Mouse (Mus musculus): ENCODE measurements around the gene Zwilch. TPM values are rescaled to one million over a fixed set of nuclear protein-coding genes. Genes with fewer than 3 reads are reported as not detected.
"Not testable (repeated sequence)": the region's sequence is repeated elsewhere in the genome, so short reads cannot be mapped to it uniquely, and the experiment has no call there.

Gene Zwilch
- polyA plus RNA-seq, 1 experiment = 7.1 TPM

DNA sequence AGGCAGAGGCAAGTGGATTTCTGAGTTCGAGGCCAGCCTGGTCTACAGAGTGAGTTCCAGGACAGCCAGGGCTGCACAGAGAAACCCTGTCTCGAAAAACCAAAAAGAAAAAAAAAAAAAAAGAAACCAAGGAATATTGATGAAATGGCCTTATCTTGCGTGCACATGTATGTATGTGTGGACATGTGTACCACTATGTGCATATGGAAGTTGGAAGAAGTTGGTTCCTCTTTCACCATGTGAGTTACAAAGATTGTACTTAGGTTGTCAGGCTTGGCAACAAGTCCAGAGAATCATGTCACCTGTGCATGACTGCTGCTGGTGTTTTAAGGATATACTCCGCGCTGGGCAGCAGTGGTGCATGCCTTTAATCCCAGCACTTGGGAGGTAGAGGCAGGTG is 10.4 kb upstream of the Zwilch start:
- not testable (repeated sequence) for DNase-seq (ENCODE audit: extremely low spot score in 1 of 2, low spot score in 1 of 2)

DNA sequence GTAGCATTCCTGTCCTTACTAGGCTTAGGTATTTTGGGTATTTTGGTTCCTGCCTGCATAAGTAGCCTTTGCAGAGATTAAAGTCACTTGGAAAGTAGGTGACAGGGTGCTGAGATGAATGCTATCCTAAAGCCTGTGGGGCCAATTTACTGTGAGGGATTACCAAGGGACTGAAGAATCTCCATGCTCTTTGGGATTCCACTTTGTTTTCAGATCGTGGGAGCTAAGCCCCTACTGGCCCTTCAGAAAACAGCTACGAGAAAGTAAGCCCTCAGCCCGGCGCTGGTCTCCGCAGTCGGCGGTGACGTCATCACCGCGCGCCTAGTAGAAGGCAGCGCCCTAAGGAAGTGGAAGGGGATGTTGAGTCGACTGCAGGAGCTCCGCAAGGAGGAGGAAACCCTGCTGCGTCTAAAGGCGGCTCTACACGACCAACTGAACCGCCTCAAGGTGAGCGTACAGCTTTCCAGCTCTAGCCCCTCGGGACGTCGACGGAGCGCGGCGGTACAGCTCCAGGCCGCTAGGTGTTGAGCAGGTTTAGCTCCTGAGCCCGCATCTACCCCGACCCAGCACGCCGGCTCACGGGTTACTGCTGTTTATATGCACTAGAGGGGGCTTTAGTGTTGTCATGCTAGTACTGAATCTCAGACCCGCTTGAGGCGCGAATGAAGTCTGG is 6.2 kb upstream of the Zwilch start, which contains the start of gene Snapc5:
Gene Snapc5, plus strand, starts transcription at position 301 of the 673 bp plus-strand sequence.
- peak; percentile 84 to 92 for DNase-seq (ENCODE audit: extremely low spot score in 1 of 2, low spot score in 1 of 2)

DNA sequence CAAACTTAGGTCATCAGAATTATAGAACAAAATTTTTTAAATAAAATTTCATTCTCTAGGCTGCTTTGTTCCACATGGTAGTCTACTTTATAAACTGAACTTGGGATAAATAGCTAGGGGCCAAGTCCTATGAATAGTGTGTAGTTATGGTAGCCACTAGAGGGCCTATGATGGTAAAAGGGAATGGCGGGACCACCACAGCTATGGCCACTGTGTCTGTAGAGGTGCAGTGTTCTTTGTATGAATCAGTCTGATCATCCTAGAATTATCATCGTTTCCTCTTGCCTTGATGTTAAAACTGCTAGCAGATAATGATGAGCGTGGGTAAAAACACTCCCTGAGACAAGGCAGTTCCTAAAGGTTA is 5.7 kb upstream of the Zwilch start:
- DNase-seq (ENCODE audit: extremely low spot score in 1 of 2, low spot score in 1 of 2) = no peak

DNA sequence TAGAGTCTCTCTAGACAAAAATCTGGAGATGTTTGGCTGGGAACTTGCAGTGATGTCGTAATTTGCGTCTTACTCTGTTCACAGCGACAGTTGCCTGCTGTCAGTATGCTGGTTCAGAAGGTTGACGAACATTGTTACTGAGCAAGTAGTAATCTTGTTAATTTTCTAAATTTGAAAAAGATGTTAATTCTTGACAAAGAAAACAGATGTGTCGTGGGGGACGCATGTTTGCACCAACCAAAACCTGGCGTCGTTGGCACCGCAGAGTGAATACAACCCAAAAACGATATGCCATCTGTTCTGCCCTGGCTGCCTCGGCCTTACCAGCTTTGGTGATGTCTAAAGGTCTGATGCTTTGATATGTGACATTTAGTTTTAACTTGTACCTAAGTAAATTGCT is 2.5 kb upstream of the Zwilch start:
- DNase-seq (ENCODE audit: extremely low spot score in 1 of 2, low spot score in 1 of 2) = peak in 1 of 2 experiments; percentile 24

DNA sequence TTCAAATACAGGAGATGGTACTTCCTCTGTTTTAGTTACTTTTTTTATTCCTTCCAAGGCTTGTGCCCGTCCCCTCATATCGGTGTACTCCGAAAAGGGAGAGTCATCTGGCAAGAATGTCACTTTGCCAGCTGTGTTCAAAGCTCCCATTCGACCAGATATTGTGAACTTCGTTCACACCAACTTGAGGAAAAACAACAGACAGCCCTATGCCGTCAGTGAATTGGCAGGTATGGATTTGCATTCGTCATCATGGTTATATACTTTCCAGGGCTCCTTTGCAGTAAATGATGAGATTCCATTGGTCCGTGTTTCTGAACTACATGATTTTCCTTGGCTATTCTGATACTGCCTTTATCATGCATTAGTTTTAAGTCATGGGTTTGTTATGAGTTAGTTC is 1.9 kb upstream of the Zwilch start:
- no peak for DNase-seq (ENCODE audit: extremely low spot score in 1 of 2, low spot score in 1 of 2)

DNA sequence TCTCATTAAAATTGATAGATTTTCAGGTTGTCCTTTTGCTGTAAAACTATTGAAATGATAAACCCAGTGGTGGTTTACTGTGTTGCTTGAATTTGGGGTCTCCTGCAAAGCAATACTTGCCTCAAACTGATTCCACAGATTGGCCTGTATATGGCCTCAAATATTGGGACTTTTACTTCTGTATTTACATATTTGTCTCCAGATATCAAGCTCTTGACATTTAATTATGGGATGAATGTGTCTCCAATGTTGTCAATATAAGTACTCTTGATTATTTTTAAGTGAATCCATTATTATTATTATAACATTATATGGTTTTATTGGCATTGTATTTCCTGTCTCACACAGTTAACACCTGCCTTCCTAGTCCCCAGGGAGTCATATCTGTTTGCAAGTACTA is 1.4 kb upstream of the Zwilch start:
- DNase-seq (ENCODE audit: extremely low spot score in 1 of 2, low spot score in 1 of 2) = no peak

DNA sequence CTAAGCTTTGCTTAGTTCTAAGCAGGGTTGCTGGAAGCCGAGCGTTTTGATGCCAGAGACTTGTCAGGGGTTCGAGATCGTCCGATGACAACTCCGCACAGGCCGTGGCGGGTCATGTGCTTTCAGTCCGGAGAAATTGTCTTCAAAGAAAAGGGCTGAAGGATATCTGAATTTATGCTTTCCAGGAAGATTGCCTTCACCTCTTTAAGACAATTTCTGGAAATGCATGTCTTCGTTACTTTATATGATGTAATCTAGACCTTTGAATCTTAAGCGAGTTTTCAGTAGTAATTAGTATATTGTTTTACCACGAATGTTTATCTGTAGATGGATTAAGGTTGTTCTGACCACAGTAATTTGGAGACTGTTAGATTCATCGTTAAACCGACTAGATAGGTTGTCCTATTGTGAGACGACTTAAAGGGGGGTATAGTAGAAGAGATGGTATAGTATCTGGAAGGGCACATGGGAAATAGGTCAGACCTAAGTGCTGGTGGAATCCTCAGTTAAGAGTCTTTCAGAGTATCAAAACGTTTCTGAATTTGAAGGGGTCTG is 839 bp upstream of the Zwilch start:
- no peak for DNase-seq (ENCODE audit: extremely low spot score in 1 of 2, low spot score in 1 of 2)

DNA sequence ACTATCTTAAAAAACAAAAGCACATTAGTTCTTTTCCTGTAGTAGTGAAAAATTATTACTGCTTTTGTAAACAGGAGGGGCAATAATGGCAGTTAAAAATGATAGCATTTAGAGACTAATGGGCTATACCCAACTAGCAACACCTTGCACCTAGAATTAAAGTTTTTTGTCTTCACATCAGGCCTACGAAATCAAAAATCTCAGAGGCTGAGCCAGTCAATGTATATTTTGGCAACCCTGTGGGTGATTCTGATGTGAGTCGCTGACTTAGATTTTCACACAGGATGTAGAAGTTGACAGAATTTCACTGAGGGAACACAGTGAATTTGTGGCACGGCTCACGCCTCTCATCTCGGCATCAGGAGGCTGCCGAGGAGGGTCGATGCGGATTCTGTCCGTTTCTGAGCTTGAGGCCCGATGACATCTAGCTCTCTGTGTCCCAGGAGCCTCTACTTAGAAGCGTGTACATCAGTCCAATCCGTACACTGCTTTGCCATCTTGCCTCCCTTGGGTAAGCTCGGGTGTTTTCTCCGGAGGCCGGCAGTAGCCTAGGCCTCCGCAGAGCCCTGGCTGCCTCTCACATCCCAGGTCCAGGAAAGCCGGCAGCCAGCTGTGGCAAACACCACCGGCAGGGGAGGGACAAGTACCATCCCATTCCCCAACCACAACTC is 624 bp downstream of the Zwilch start:
- no peak for DNase-seq (ENCODE audit: extremely low spot score in 1 of 2, low spot score in 1 of 2)

DNA sequence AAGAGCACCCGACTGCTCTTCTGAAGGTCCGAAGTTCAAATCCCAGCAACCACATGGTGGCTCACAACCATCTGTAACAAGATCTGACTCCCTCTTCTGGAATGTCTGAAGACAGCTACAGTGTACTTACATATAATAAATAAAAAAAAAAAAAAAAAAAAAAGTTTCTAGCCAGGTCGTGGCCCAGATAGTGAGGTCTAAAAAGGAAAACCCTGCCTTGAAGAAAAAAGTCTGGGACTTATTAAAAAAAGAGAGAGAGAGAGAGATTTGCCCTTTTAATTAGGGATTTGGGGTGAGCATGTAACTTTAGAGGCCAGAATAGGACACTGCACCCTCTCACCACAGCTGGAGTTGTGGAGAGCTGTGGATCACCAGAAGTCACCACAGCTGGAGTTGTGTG is 2.9 kb downstream of the Zwilch start:
- not testable (repeated sequence) for DNase-seq (ENCODE audit: extremely low spot score in 1 of 2, low spot score in 1 of 2)

DNA sequence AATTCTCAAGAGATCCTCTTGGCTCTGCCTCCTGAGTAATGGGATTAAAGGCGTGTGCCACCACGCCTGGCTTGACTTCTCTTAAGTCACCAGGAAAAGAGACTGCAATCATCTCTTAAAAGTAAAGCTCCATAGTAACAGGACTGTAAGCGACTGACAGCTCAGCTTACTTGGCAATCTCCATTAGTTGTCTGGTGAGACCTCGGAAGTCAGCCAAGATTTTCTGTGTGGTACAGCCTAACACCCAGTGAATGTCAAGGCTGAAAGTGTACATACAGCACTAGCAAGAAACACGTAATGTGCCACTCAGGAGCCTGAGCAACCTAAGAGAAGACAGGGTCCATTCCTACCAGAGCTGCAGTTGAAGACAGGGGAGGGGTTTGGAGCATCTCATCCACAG is 12.4 kb downstream of the Zwilch start:
- no peak for DNase-seq (ENCODE audit: extremely low spot score in 1 of 2, low spot score in 1 of 2)

DNA sequence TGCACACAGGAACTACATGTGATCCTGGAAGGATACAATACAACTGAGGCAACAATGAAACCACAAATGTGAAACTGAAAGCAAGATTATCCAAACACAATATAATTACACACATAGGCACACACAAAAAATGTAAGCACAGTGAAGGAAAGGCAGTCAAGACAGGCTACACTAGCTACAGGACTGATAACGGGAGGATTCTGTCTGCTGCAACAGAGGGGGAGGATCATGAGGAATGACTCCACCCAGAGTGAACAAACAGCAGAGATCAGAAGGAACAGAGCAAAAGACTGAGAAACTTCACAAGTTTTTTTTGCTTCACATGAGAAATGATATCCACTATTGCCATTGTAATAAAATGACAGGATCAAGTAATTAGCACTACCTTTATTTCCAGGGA is 16.3 kb downstream of the Zwilch start:
- DNase-seq (ENCODE audit: extremely low spot score in 1 of 2, low spot score in 1 of 2) = no peak

DNA sequence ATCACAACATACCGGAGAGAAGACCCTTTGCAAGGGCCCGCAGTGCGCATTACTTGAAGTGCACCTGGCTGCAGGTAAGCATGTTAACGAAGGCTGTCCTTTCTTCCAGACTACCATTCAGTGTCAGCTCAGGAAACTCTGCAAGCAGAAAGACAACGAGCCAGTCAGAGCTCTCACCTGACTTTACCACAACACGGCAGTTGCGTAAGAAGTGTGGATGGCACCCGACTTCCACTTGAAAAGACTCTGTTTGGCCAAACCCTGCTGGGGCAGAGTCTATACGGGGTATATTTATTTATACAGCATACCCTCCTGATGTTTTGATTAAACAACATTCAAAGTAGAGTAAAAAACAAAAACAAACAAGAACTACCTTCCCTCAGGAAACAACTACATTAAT is 33.0 kb downstream of the Zwilch start:
- DNase-seq (ENCODE audit: extremely low spot score in 1 of 2, low spot score in 1 of 2) = no peak

DNA sequence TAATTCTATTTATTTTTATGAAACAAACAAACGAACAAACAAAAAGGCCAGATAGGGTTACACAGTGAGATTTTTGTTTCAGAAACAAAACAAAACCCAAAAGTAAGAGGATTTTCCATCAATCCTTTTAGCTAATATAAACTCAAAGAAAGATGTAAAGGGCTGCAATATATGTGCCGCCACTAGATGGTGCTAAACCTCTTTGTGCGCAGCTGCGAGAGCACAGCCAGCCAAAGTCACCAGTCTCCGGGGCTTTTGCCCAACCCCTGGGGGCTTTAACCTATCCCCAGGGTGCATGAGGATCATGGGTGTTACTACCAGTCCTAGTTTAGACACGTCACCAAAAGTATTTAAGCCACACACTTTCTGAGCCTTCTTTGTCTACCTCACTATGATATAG is 34.0 kb downstream of the Zwilch start:
- DNase-seq (ENCODE audit: extremely low spot score in 1 of 2, low spot score in 1 of 2) = peak; percentile 5 to 79

DNA sequence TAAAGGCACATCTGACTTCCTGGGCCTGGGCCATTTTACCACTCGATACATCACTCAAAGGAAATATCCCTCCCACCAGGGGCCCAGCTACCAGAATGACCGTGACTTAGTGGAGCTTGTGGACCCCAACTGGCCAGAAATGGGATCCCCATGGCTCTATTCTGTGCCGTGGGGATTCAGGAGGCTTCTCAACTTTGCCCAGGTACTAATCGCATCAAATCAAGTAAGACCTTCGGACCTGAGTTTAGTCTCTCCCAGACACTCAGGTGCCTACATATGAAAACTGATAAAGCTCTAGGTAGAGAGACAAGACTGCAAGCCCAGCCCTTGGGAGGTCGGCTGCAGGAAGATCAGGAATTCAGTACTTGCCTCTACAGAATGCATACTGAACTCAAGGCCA is 41.3 kb downstream of the Zwilch start:
- no peak for DNase-seq (ENCODE audit: extremely low spot score in 1 of 2, low spot score in 1 of 2)

DNA sequence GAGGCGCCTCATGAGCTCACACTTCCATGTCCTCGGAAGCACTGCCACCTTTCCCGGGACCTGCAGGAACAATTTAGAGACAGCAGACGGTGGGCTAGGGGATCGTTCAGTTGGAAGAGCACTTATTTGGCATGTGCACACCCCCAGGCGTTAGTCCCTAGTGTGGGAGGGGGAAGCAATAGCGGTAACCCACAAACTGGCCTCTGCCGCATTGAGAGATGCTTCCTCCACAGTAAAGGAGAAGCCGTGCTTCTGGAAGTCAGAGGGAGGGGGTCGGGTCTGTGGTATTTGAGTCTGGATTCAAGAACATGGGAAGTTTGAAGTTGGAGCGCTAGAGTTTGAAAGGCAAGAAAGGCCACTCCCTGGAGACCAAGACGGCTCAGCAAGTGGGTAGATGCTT is 46.8 kb downstream of the Zwilch start:
- DNase-seq (ENCODE audit: extremely low spot score in 1 of 2, low spot score in 1 of 2) = no peak

DNA sequence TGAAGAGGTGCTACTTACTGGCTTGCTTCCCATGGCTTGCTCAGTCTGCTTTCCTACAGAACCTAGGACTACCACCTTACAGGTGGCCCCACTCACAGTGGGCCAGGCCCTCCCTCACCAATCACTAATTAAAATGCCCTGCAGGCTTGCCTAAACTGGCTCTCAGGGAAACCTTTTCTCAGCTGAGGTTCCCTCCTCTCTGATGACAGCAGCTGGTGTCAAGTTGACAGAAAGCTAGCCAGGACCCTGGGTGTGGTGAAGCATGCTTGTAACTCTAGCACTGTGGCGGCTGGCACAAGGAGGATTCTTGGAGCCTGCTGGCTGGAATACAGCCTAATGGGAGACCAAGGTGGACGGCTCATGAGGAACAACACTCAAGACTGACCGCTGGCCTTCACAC is 47.6 kb downstream of the Zwilch start:
- DNase-seq (ENCODE audit: extremely low spot score in 1 of 2, low spot score in 1 of 2) = no peak

DNA sequence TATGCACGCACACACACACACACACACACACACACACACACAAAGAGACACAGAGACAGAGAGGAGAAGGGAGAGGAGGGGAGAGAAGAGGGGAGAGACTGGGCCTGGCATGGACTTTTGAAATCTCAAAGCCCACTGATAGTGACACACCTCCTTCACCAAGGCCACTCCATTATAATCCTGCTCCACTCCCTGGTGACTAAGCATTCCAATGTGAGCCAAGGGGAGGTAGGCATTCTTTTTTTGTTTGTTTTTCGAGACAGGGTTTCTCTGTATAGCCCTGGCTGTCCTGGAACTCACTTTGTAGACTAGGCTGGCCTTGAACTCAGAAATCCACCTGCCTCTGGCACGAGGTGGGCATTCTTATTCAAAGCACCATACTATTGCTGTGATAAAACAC is 48.1 kb downstream of the Zwilch start:
- DNase-seq (ENCODE audit: extremely low spot score in 1 of 2, low spot score in 1 of 2) = not testable (repeated sequence)

DNA sequence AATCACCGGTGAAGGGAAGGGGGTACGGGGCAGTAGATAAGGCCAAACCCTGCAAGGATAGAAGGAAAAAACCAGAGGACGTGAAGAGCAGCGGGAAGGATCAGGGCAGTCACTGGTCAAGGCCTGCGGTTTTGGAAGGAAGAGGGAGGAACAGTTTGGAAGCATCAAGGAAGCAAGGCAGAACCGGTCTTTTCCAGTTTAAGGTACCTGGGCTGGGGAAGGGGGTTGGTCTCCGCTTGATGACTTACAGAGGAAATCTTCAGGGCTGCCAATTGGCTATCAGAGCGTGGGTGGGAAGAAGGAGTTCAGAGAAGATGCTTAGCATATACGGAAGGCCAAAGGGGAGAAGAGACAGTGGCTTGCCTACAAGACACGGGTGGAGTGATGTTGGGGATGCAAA is 50.3 kb downstream of the Zwilch start:
- no peak for DNase-seq (ENCODE audit: extremely low spot score in 1 of 2, low spot score in 1 of 2)

DNA sequence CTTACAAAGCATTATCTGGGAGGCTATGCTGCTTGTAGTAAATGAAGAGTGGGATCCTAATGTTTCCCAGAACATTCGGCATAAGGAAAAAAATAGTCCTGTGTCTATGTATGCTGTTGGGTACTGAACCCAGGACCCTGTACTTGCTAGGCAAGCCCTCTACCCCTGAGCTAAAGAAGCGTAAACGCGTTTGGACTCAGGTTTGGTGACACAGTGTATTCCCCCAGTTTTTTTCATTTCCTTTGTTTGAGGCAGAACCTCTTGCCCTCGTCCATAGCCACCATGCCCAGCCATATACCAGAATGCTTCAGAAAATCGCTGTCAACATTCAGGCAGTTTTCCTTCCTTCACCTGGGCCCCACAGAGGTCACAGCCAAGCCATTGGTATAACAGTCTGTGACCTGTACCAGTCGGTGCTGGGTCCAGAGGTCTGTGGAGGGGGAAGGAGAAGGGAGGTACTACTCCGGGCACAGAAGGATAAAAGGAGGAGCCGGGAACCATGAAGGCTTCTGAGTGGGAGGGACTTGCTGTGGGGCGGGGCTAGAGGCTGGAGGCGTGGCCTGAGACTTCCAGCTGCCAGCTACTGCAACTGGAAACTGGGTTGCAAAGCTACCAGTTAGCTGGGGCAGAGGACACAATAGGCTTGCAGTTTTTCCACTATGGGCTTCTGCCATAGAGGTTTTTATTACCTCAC is 52.2 kb downstream of the Zwilch start:
- DNase-seq (ENCODE audit: extremely low spot score in 1 of 2, low spot score in 1 of 2) = no peak

DNA sequence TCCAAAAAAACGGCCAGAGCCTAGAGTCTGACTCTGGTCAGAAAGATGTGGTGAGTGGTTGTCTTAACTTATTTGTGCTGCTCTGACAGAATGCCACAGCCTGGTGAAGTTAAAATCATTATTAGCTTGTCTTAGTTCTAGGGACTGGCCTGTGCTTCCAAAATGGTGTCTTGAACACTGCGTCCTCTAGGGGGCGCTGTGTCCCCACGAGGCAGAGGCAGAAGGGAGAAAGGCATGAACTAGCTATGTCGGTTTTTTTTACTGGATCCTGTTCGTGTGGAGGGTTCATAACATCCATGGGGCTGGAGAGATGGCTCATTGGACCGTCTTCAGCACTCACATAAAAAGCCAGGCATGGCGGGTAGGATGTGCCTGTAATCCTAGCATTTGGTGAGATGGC is 53.0 kb downstream of the Zwilch start:
- peak in 1 of 2 experiments; percentile 34 for DNase-seq (ENCODE audit: extremely low spot score in 1 of 2, low spot score in 1 of 2)

DNA sequence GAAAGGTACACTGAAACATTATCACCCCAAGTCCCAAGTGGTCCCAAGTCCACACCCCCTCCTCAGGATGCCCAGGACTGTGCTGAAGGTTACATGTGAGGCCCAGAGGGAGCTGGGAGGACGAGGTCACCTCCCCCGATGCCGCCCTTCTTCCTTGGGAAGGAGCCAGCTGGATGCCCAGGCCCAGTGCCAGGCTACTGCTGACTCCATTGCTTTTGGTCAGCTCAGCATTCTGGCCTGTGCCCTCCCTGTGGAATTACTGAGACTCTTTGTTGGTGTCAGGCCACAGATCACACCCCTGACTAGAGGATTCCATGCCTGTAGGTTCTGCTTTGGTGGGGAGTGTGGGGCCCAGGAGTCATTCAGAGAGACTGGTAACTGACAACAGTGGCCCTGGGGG is 56.0 kb downstream of the Zwilch start, which contains the start of gene Lctl:
Gene Lctl, plus strand, starts transcription at position 272 of the 400 bp plus-strand sequence.
- no peak for DNase-seq (ENCODE audit: extremely low spot score in 1 of 2, low spot score in 1 of 2)
